Mouse (Mus musculus) liver, adult 2 months (tissue): ENCODE data around the gene Gm21983. TPM values are rescaled to one million over a fixed set of nuclear protein-coding genes. Genes with fewer than 3 reads are reported as not detected.
A peak's percentile ranks its signal among the peaks of the same experiment; 100 is the strongest.

Source experiments
- DNase-seq: peaks from one replicate; pipeline ENCODE4 v3.0.0-alpha.2; 2011; ENCODE audit warnings: low read depth, low spot score; ENCODE audit errors: extremely low read depth
- H3K27ac ChIP-seq: fragments of 200-500 bp; replicated peaks from 2 replicates; pipeline ENCODE4 v1.5.1; 2012; ENCODE audit warnings: low read depth, mild to moderate bottlenecking, control low read depth, inconsistent platforms, low read length; ENCODE audit not compliant: insufficient read depth
- H3K27me3 ChIP-seq: fragments of 200-500 bp; 2 replicates; pipeline ENCODE4 v1.6.1; 2012; ENCODE audit warnings: mild to moderate bottlenecking, moderate library complexity, low read length, inconsistent platforms; ENCODE audit not compliant: control insufficient read depth, insufficient read depth
- H3K36me3 ChIP-seq: fragments of 200-500 bp; 2 replicates; pipeline ENCODE4 v1.6.1; 2012; ENCODE audit warnings: low read length, inconsistent platforms; ENCODE audit not compliant: control insufficient read depth, insufficient read depth
- H3K4me1 ChIP-seq: fragments of 200-500 bp; 2 replicates; pipeline ENCODE4 v1.6.1; 2011; ENCODE audit warnings: low read length; ENCODE audit not compliant: control insufficient read depth, insufficient read depth
- H3K4me3 ChIP-seq: fragments of 200-500 bp; 2 replicates; pipeline ENCODE4 v1.5.1; 2011; ENCODE audit warnings: low read depth, mild to moderate bottlenecking, control low read depth, low read length, moderate library complexity; ENCODE audit not compliant: insufficient read depth
- H3K79me2 ChIP-seq: fragments of 200-500 bp; 2 replicates; pipeline ENCODE4 v1.6.1; 2012; ENCODE audit warnings: inconsistent platforms, mild to moderate bottlenecking, low read length, moderate library complexity; ENCODE audit not compliant: control insufficient read depth, insufficient read depth
- H3K9ac ChIP-seq: fragments of 200-500 bp; 2 replicates; pipeline ENCODE4 v1.6.1; 2012; ENCODE audit warnings: low read depth, mild to moderate bottlenecking, control low read depth, inconsistent platforms, low read length
- CTCF ChIP-seq: fragments of 200-500 bp; IDR thresholded peaks from 2 replicates; pipeline ENCODE4 v1.5.1; 2011; ENCODE audit warnings: low read depth, low read length, control low read depth
- POLR2A ChIP-seq: fragments of 200-500 bp; IDR thresholded peaks from 2 replicates; pipeline ENCODE4 v1.6.1; 2011; ENCODE audit warnings: low read length, control low read depth; ENCODE audit not compliant: insufficient read depth; ENCODE audit errors: extremely low read depth
- WGBS: fragments of 180-500 bp; shearing (Covaris S2); methylation state at CpG from one replicate; pipeline ENCODE4 v1.1.7; 2018; 5-methylcytosine and 5-hydroxymethylcytosine counted together
- polyA plus RNA-seq: library from polyadenylated mRNA; depleted of rRNA; stranded (reverse); fragments of >200 nt; gene quantifications from 2 replicates; pipeline ENCODE4 v1.2.3, GENCODE M21; 2012
- total RNA-seq: library from RNA; depleted of rRNA; stranded (reverse); fragments of >200 nt; gene quantifications from 2 replicates; pipeline ENCODE4 v1.2.3, GENCODE M21; 2014

Gene Gm21983
- total and polyA plus RNA-seq, 2 experiments = 0.09 TPM; not detected in 1

DNA sequence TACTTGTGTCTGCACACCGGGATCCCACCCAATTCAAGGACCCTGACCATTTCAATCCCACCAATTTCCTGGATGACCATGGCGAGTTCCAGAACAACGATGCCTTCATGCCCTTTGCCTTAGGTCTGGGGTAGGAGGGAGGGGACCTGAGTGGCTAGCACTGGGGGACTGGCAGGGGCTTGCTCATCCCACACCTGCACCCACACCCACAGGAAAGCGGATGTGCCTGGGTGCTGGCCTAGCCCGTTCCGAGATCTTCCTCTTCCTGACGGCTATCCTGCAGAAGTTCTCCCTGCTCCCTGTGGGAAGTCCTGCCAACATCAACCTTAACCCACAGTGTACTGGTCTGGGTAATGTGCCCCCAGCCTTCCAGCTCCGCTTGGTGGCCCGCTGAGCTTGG, 22.7 kb downstream of the Gm21983 start:
- peaks cover 13% of the 10 kb centered on the region for H3K4me1 ChIP-seq
- no peak for DNase-seq
- H3K4me3 ChIP-seq = no peak overlapping the region
- peaks cover 10% of the 10 kb centered on the region; the same call in 1 of the 2 replicates for H3K36me3 ChIP-seq
- TF ChIP-seq CTCF (no peak), POLR2A (no peak)
- H3K27me3 ChIP-seq = no peaks in the 10 kb centered on the region
- no peak overlapping the region for H3K9ac ChIP-seq
- 91% methylated on average over 9 of the region's 9 CpGs for WGBS
- H3K79me2 ChIP-seq = no peaks in the 10 kb centered on the region
- no peak overlapping the region for H3K27ac ChIP-seq

DNA sequence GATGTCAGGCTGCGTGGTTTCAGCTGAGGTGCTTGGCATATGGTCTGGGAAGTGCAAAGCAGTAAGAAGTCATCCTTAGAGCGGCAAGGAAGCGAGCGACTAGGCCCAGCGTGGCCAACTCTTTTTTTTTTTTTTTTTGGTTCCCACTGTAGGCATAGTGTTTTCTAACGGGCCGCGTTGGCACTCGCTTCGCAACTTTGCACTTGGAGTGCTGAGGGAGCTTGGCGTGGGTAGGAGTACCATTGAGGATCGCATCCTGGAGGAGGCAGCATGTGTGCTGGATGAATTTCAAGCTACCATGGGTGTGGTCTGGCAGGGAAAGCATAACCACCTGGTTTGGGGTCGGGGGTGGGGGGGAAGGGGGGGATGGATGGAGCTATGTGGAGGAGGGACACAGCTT, 24.9 kb downstream of the Gm21983 start:
- Histone ChIP-seq H3K4me1 (peaks cover 3% of the 10 kb centered on the region; the same call in 1 of the 2 replicates), H3K79me2 (no peaks in the 10 kb centered on the region), H3K27ac (no peak overlapping the region), H3K4me3 (no peak overlapping the region), H3K9ac (no peak overlapping the region), H3K36me3 (peaks cover 10% of the 10 kb centered on the region; the same call in 1 of the 2 replicates), H3K27me3 (no peaks in the 10 kb centered on the region)
- TF ChIP-seq POLR2A = no peak
- no peak for TF ChIP-seq CTCF
- no peak for DNase-seq
- WGBS = 85% methylated on average over 13 of the region's 13 CpGs

DNA sequence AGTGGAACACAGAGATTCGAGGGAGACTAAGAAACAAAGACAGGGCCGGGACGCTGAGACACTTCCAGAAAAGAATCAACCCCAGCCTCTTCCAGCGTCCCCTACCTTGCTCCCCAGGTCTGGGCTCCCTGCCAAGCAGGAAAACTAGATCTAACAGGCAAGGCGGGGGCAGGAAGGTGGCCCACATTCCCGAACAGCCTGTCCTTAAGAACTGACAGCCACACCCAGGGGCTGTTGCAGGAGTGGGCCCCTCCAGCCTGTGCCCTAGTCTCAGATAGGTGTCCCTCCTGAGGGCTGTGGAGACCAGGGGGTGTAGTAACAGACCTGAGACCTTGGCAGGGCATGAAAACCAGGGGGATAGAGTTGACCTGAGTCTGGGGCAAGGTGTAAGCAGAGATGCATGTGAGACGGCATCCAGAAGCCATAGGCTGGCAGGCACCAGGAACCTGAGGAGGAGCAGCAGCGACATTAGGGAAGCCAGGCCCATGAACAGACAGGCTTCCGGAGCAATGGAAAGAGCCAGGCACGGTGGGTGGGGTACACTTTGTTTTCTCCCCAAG, 27.6 kb downstream of the Gm21983 start, which contains the start of gene Cyp2t4:
Cyp2t4 (plus strand) TSS at position 510 of the 560 bp plus-strand sequence.
- H3K4me1 ChIP-seq = no peaks in the 10 kb centered on the region
- TF ChIP-seq CTCF = no peak
- no peak for TF ChIP-seq POLR2A
- H3K27me3 ChIP-seq = no peaks in the 10 kb centered on the region
- H3K79me2 ChIP-seq = no peaks in the 10 kb centered on the region
- no peak within 1 kb of the TSS for H3K9ac ChIP-seq
- H3K27ac ChIP-seq = no peak within 1 kb of the TSS
- 69% methylated on average over 10 of the region's 10 CpGs for WGBS
- H3K36me3 ChIP-seq = peaks cover 3% of the 10 kb centered on the region; the same call in 1 of the 2 replicates
- DNase-seq = no peak
- no peak within 1 kb of the TSS for H3K4me3 ChIP-seq

DNA sequence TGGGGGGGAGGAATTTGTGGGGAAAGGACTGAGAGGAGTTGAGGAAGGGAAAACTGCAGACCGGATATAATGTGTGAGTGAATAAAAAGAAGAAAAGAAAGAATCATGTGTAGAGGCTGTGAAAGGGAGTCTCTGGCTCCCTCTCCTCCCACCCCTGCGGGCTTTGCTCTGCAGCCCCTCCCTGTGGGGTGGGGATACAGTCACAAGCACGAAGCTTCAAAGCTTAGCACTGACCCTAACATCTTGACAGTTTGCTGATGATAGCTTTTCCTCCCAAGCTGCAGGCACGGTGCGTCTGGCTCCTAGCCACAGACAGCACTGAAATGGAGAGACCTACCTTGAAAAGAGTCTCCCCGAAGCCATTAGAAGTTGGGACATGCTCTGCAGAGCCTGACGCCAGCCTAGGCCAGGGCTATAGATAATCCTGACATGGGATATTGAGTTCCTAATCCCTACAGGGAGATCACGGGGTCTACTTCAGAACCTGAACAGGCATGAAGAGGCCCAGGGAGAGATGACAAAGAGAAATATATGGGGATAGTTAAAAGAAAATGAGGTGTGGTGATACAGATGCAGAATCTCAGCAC, 44.4 kb downstream of the Gm21983 start:
- no peaks in the 10 kb centered on the region for H3K79me2 ChIP-seq
- H3K9ac ChIP-seq = no peak overlapping the region
- no peak overlapping the region for H3K27ac ChIP-seq
- no peak overlapping the region for H3K4me3 ChIP-seq
- peaks cover 27% of the 10 kb centered on the region for H3K36me3 ChIP-seq
- TF ChIP-seq POLR2A (no peak), CTCF (no peak)
- H3K4me1 ChIP-seq = peaks cover 4% of the 10 kb centered on the region; the same call in 1 of the 2 replicates
- DNase-seq = peak; percentile 32
- 51% methylated on average over 8 of the region's 8 CpGs for WGBS
- no peaks in the 10 kb centered on the region for H3K27me3 ChIP-seq

DNA sequence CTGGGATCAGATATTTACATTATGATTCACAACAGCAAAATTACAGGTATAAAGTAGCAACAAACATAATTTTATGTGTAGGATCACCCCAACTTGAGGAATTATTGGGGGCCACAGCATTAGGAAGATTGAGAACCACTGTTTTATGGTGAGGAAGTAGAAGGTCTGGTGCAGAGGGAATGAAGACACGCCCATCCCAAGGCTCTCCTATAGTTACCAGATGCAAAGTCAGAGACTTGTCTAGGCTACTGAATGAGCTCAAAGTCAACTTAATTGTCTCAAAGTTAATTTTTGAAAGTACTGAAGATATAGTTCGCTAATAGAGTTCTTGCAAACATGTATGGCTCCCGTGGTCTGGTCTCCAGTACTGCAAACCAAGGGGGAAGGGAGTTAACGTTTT, 47.1 kb downstream of the Gm21983 start:
- Histone ChIP-seq H3K27ac (no peak overlapping the region), H3K27me3 (no peaks in the 10 kb centered on the region), H3K4me3 (no peak overlapping the region), H3K9ac (no peak overlapping the region), H3K36me3 (peaks cover 43% of the 10 kb centered on the region), H3K79me2 (no peaks in the 10 kb centered on the region), H3K4me1 (peaks cover 13% of the 10 kb centered on the region)
- DNase-seq = no peak
- 85% methylated on average over 4 of the region's 4 CpGs for WGBS
- TF ChIP-seq POLR2A (no peak), CTCF (no peak)

DNA sequence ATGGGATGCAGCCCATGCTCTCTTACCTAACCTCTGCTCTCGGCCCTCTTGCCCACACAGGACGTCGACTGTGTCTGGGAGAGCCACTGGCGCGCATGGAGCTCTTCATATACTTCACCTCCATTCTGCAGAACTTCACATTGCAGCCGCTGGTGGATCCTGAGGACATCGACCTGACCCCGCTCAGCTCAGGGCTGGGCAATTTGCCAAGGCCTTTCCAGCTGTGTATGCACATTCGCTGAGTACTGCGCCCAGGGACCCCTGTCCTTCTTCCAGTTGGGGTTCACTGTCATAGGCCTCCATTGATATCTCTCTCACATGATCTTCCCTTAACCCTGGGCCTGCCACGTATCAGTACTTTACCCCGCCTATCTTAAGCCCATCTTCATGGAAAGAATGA, 47.7 kb downstream of the Gm21983 start:
- TF ChIP-seq POLR2A = no peak
- TF ChIP-seq CTCF = no peak
- H3K9ac ChIP-seq = no peak overlapping the region
- no peaks in the 10 kb centered on the region for H3K79me2 ChIP-seq
- H3K27ac ChIP-seq = no peak overlapping the region
- peaks cover 43% of the 10 kb centered on the region for H3K36me3 ChIP-seq
- H3K4me3 ChIP-seq = no peak overlapping the region
- WGBS = 21% methylated on average over 12 of the region's 12 CpGs
- H3K27me3 ChIP-seq = no peaks in the 10 kb centered on the region
- peak; percentile 50 for DNase-seq
- H3K4me1 ChIP-seq = peaks cover 16% of the 10 kb centered on the region
